Mouse (Mus musculus) CH12.LX (cell line): ENCODE measurements around the gene Gm20388.

Experiments used
- EP300 ChIP-seq: IDR thresholded peaks from 2 replicates; pipeline ENCODE4 v1.6.1; 2011; ENCODE audit warnings: low read length, improper control_type of control experiment
- ETS1 ChIP-seq: conservative IDR thresholded peaks from 2 replicates; pipeline ENCODE4 v1.6.1; 2012; ENCODE audit warnings: low read depth, mild to moderate bottlenecking, inconsistent platforms, low read length, improper control_type of control experiment, moderate library complexity
- MEF2A ChIP-seq: IDR thresholded peaks from 2 replicates; pipeline ENCODE4 v1.6.1; 2014; ENCODE audit warnings: low read depth, mild to moderate bottlenecking, inconsistent platforms, low read length, improper control_type of control experiment, borderline replicate concordance
- POLR2A ChIP-seq: IDR thresholded peaks from 2 replicates; pipeline ENCODE4 v1.6.1; 2011; ENCODE audit warnings: low read depth, mild to moderate bottlenecking, improper control_type of control experiment, low read length
- RCOR1 ChIP-seq: conservative IDR thresholded peaks from 2 replicates; pipeline ENCODE4 v1.6.1; 2012; ENCODE audit warnings: low read depth, mild to moderate bottlenecking, inconsistent platforms, low read length, improper control_type of control experiment

- TF ChIP-seq RCOR1 (no peak), POLR2A (no peak), ETS1 (no peak), EP300 (no peak), MEF2A (no peak)
These were observed 29.3 kb upstream of the Gm20388 start for GRCm38 (mm10) chr8:119881301-119881700.
